Mouse (Mus musculus) hindbrain, embryonic 11.5 days (tissue): ENCODE measurements around the gene Capns1. TPM values are rescaled to one million over a fixed set of nuclear protein-coding genes. Genes with fewer than 3 reads are reported as not detected.

Experiments
- ATAC-seq: fragments of 200-750 bp; cut with Nextera tagmentation; 2 replicates; pipeline ENCODE4 v1.8.0; 2017; ENCODE audit warnings: mild to moderate bottlenecking, moderate TSS enrichment, moderate library complexity; ENCODE audit not compliant: low FRiP score
- DNase-seq: peaks from one replicate; pipeline ENCODE4 v3.0.0-alpha.2; 2015; ENCODE audit warnings: low spot score
- H3K27ac ChIP-seq: fragments of 300-500 bp; sonication (generic); 2 replicates; pipeline ENCODE4 v1.5.1; 2014; ENCODE audit warnings: mild to moderate bottlenecking, low read depth, low read length
- H3K27me3 ChIP-seq: fragments of 300-500 bp; sonication (generic); 2 replicates; pipeline ENCODE4 v1.6.1; 2014; ENCODE audit warnings: mild to moderate bottlenecking, low read length, moderate library complexity, mixed read lengths; ENCODE audit not compliant: control insufficient read depth, insufficient read depth
- H3K36me3 ChIP-seq: fragments of 300-500 bp; sonication (generic); 2 replicates; pipeline ENCODE4 v1.6.1; 2014; ENCODE audit warnings: mild to moderate bottlenecking, low read length, moderate library complexity, mixed read lengths; ENCODE audit not compliant: control insufficient read depth, insufficient read depth
- H3K4me1 ChIP-seq: fragments of 300-500 bp; sonication (generic); replicated peaks from 2 replicates; pipeline ENCODE4 v1.6.1; 2014; ENCODE audit warnings: low read length, mixed read lengths; ENCODE audit not compliant: control insufficient read depth, insufficient read depth
- H3K4me2 ChIP-seq: fragments of 300-500 bp; sonication (generic); replicated peaks from 2 replicates; pipeline ENCODE4 v1.6.1; 2014; ENCODE audit warnings: mild to moderate bottlenecking, low read depth, low read length
- H3K4me3 ChIP-seq: fragments of 300-500 bp; sonication (generic); 2 replicates; pipeline ENCODE4 v1.5.1; 2014; ENCODE audit warnings: low read depth, low read length
- H3K9ac ChIP-seq: fragments of 300-500 bp; sonication (generic); 2 replicates; pipeline ENCODE4 v1.6.1; 2014; ENCODE audit warnings: low read depth, low read length
- H3K9me3 ChIP-seq: fragments of 300-500 bp; sonication (generic); 2 replicates; pipeline ENCODE4 v1.6.1; 2016; ENCODE audit warnings: low read length; ENCODE audit not compliant: control insufficient read depth
- WGBS: fragments of 180-500 bp; shearing (Covaris S2); extraction: QIAGEN DNeasy Blood & Tissue Kit; methylation state at CpG from one replicate; pipeline ENCODE4 v1.1.7; 2014; 5-methylcytosine and 5-hydroxymethylcytosine counted together
- polyA plus RNA-seq: library from polyadenylated mRNA; unstranded; fragments of >200 nt; fragmentation: Nextera tagmentation; extraction: Ambion mirVana; gene quantifications from 2 replicates; pipeline ENCODE4 v1.2.1, GENCODE M21; 2014

Capns1 gene
- polyA plus RNA-seq, 1 experiment from 2014 or later: 64.0 TPM

GRCm38 (mm10) chr7:30231328-30231668, 32.7 kb upstream of the Capns1 start:
- H3K27me3 ChIP-seq: no peaks in the 10 kb centered on the region
- H3K27ac ChIP-seq: 0 out of 2 replicates have a peak overlapping the region, but pooled peaks have one; percentile 36
- peak overlapping the region; percentile 80 for H3K4me3 ChIP-seq
- under 1% methylated on average over 16 of the region's 16 CpGs for WGBS
- H3K4me1 ChIP-seq: peaks cover 5% of the 10 kb centered on the region
- H3K36me3 ChIP-seq: no peaks in the 10 kb centered on the region
- no peaks in the 10 kb centered on the region for H3K9me3 ChIP-seq
- H3K9ac ChIP-seq: peak overlapping the region; percentile 49
- DNase-seq (no peak), ATAC-seq (peak; percentile 73; the same call in 1 of the 2 replicates)
- H3K4me2 ChIP-seq: peak overlapping the region; percentile 68

- H3K4me2 ChIP-seq: no peak overlapping the region
- H3K36me3 ChIP-seq: peaks cover 14% of the 10 kb centered on the region
- ATAC-seq (no peak), DNase-seq (no peak)
- no peaks in the 10 kb centered on the region for H3K4me1 ChIP-seq
- H3K9me3 ChIP-seq: no peaks in the 10 kb centered on the region
- H3K27me3 ChIP-seq: no peaks in the 10 kb centered on the region
- no peak overlapping the region for H3K4me3 ChIP-seq
- WGBS: 91% methylated on average over 12 of the region's 12 CpGs
- H3K9ac ChIP-seq: no peak overlapping the region
- H3K27ac ChIP-seq: no peak overlapping the region
Measured at GRCm38 (mm10) chr7:30224206-30224605, 25.6 kb upstream of the Capns1 start.

- H3K4me3 ChIP-seq: no peak overlapping the region
- no peak overlapping the region for H3K9ac ChIP-seq
- no peak overlapping the region for H3K4me2 ChIP-seq
- H3K4me1 ChIP-seq: no peaks in the 10 kb centered on the region
- no peak for ATAC-seq
- no peaks in the 10 kb centered on the region for H3K27me3 ChIP-seq
- no peak overlapping the region for H3K27ac ChIP-seq
- no peaks in the 10 kb centered on the region for H3K9me3 ChIP-seq
- DNase-seq: no peak
- peaks cover 14% of the 10 kb centered on the region for H3K36me3 ChIP-seq
- 93% methylated on average over 5 of the region's 5 CpGs for WGBS
Measured at GRCm38 (mm10) chr7:30222205-30222604, 23.6 kb upstream of the Capns1 start.

- H3K4me2 ChIP-seq: no peak overlapping the region
- 85% methylated on average over 3 of the region's 3 CpGs for WGBS
- H3K36me3 ChIP-seq: peaks cover 14% of the 10 kb centered on the region
- no peak for DNase-seq
- no peaks in the 10 kb centered on the region for H3K9me3 ChIP-seq
- H3K9ac ChIP-seq: no peak overlapping the region
- no peak for ATAC-seq
- no peak overlapping the region for H3K4me3 ChIP-seq
- no peaks in the 10 kb centered on the region for H3K4me1 ChIP-seq
- H3K27ac ChIP-seq: no peak overlapping the region
- H3K27me3 ChIP-seq: no peaks in the 10 kb centered on the region
Measured at GRCm38 (mm10) chr7:30221433-30221832, 22.8 kb upstream of the Capns1 start.

- DNase-seq: no peak
- H3K4me2 ChIP-seq: peak overlapping the region; percentile 77
- peak overlapping the region; percentile 59; the same call in 1 of the 2 replicates for H3K9ac ChIP-seq
- H3K27ac ChIP-seq: no peak overlapping the region
- H3K36me3 ChIP-seq: peaks cover 10% of the 10 kb centered on the region; the same call in 1 of the 2 replicates
- no peaks in the 10 kb centered on the region for H3K27me3 ChIP-seq
- no peaks in the 10 kb centered on the region for H3K9me3 ChIP-seq
- H3K4me3 ChIP-seq: peak overlapping the region; percentile 36
- no peak for ATAC-seq
- no peaks in the 10 kb centered on the region for H3K4me1 ChIP-seq
- WGBS: 30% methylated on average over 11 of the region's 11 CpGs
Measured at GRCm38 (mm10) chr7:30220008-30220356, 21.4 kb upstream of the Capns1 start.

GRCm38 (mm10) chr7:30219293-30220007, 20.8 kb upstream of the Capns1 start:
- Histone ChIP-seq H3K9ac (peak overlapping the region; percentile 59), H3K36me3 (peaks cover 9% of the 10 kb centered on the region; the same call in 1 of the 2 replicates), H3K4me1 (no peaks in the 10 kb centered on the region), H3K27me3 (no peaks in the 10 kb centered on the region), H3K4me3 (peak overlapping the region; percentile 36), H3K27ac (no peak overlapping the region), H3K4me2 (peak overlapping the region; percentile 77), H3K9me3 (no peaks in the 10 kb centered on the region)
- 4% methylated on average over 16 of the region's 16 CpGs for WGBS
- ATAC-seq (peak; percentile 48), DNase-seq (peak; percentile 75)

- H3K27me3 ChIP-seq: no peaks in the 10 kb centered on the region
- no peak overlapping the region for H3K9ac ChIP-seq
- H3K4me1 ChIP-seq: no peaks in the 10 kb centered on the region
- no peak for DNase-seq
- ATAC-seq: peak; percentile 56
- no peaks in the 10 kb centered on the region for H3K9me3 ChIP-seq
- H3K27ac ChIP-seq: no peak overlapping the region
- H3K4me3 ChIP-seq: no peak overlapping the region
- no peaks in the 10 kb centered on the region for H3K36me3 ChIP-seq
- no peak overlapping the region for H3K4me2 ChIP-seq
- 76% methylated on average over 2 of the region's 2 CpGs for WGBS
Measured at GRCm38 (mm10) chr7:30217277-30217676, 18.7 kb upstream of the Capns1 start.

GRCm38 (mm10) chr7:30216723-30217151, 18.1 kb upstream of the Capns1 start:
- peak; percentile 97 for DNase-seq
- Histone ChIP-seq H3K27me3 (no peaks in the 10 kb centered on the region), H3K9ac (no peak overlapping the region), H3K4me1 (no peaks in the 10 kb centered on the region), H3K27ac (no peak overlapping the region), H3K9me3 (no peaks in the 10 kb centered on the region), H3K4me2 (no peak overlapping the region; the same call in 1 of the 2 replicates), H3K4me3 (no peak overlapping the region), H3K36me3 (no peaks in the 10 kb centered on the region)
- peak; percentile 78 for ATAC-seq
- under 1% methylated on average over 16 of the region's 16 CpGs for WGBS

- Histone ChIP-seq H3K9me3 (no peaks in the 10 kb centered on the region), H3K27ac (no peak overlapping the region), H3K36me3 (no peaks in the 10 kb centered on the region), H3K4me1 (no peaks in the 10 kb centered on the region), H3K27me3 (no peaks in the 10 kb centered on the region), H3K9ac (no peak overlapping the region), H3K4me3 (no peak overlapping the region), H3K4me2 (no peak overlapping the region)
- ATAC-seq (no peak), DNase-seq (no peak)
- 68% methylated on average over 3 of the region's 3 CpGs for WGBS
Measured at GRCm38 (mm10) chr7:30215875-30216274, 17.3 kb upstream of the Capns1 start.
